Mouse (Mus musculus) forelimb bud, embryonic 11.5 days (tissue): ENCODE data around the gene Thumpd1.
"Not testable (repeated sequence)": the region's sequence is repeated elsewhere in the genome, so short reads cannot be mapped to it uniquely, and the experiment has no call there.

ENCODE experiments used
- DNase-seq: peaks from one replicate; pipeline ENCODE4 v3.0.0-alpha.2; 2012; ENCODE audit warnings: low read depth, low spot score

Thumpd1 gene

GRCm38 (mm10) chr7:119720253-119720946, at the start of gene Thumpd1:
Gene Thumpd1, minus strand, starts transcription at chr7:119720798.
- DNase-seq = peak; percentile 96

GRCm38 (mm10) chr7:119769895-119770294, 49.3 kb upstream of the Thumpd1 start:
- no peak for DNase-seq

- no peak for DNase-seq
Measured at GRCm38 (mm10) chr7:119766996-119767395, 46.4 kb upstream of the Thumpd1 start.

- no peak for DNase-seq
Measured at GRCm38 (mm10) chr7:119764377-119764776, 43.8 kb upstream of the Thumpd1 start.

GRCm38 (mm10) chr7:119762166-119762697, 41.6 kb upstream of the Thumpd1 start:
- DNase-seq = no peak

GRCm38 (mm10) chr7:119760527-119760951, 39.9 kb upstream of the Thumpd1 start, which contains the start of gene Acsm3:
Gene Acsm3, plus strand, starts transcription at chr7:119760923.
- no peak for DNase-seq

GRCm38 (mm10) chr7:119753696-119754095, 33.1 kb upstream of the Thumpd1 start:
- no peak for DNase-seq

GRCm38 (mm10) chr7:119749942-119750341, 29.3 kb upstream of the Thumpd1 start:
- no peak for DNase-seq

- no peak for DNase-seq
Measured at GRCm38 (mm10) chr7:119748761-119749160, 28.2 kb upstream of the Thumpd1 start.

- DNase-seq = no peak
Measured at GRCm38 (mm10) chr7:119745869-119746268, 25.3 kb upstream of the Thumpd1 start.

GRCm38 (mm10) chr7:119744321-119744720, 23.7 kb upstream of the Thumpd1 start:
- peak; percentile 35 for DNase-seq

GRCm38 (mm10) chr7:119739798-119740468, 19.3 kb upstream of the Thumpd1 start:
- not testable (repeated sequence) for DNase-seq

GRCm38 (mm10) chr7:119738877-119739276, 18.3 kb upstream of the Thumpd1 start:
- DNase-seq = no peak

- DNase-seq = peak; percentile 21
Measured at GRCm38 (mm10) chr7:119731262-119731661, 10.7 kb upstream of the Thumpd1 start.

GRCm38 (mm10) chr7:119727621-119728020, 7.0 kb upstream of the Thumpd1 start:
- no peak for DNase-seq

GRCm38 (mm10) chr7:119720947-119721310, 331 bp upstream of the Thumpd1 start:
- DNase-seq = no peak

GRCm38 (mm10) chr7:119714111-119714510, 6.5 kb downstream of the Thumpd1 start:
- no peak for DNase-seq

GRCm38 (mm10) chr7:119694926-119695325, 25.7 kb downstream of the Thumpd1 start:
- DNase-seq = no peak

- DNase-seq = no peak
Measured at GRCm38 (mm10) chr7:119692302-119692701, 28.3 kb downstream of the Thumpd1 start.

- no peak for DNase-seq
Measured at GRCm38 (mm10) chr7:119689726-119690125, 30.9 kb downstream of the Thumpd1 start, which contains the start of gene Acsm4. Gene Acsm4, plus strand, starts transcription at chr7:119690026.

GRCm38 (mm10) chr7:119682699-119683098, 37.9 kb downstream of the Thumpd1 start:
- no peak for DNase-seq

- DNase-seq = no peak
Measured at GRCm38 (mm10) chr7:119680107-119680506, 40.5 kb downstream of the Thumpd1 start.

- DNase-seq = peak; percentile 75
Measured at GRCm38 (mm10) chr7:119673465-119673864, 47.1 kb downstream of the Thumpd1 start.
